Mouse (Mus musculus) MN1 (cell line): Measurements from ENCODE around the gene Ccdc15.
"Not testable (repeated sequence)": the region's sequence is repeated elsewhere in the genome, so short reads cannot be mapped to it uniquely, and the experiment has no call there.

Experiments
- DNase-seq: peaks from one replicate; pipeline ENCODE4 v3.0.0-alpha.2; 2016; ENCODE audit warnings: low spot score

Gene Ccdc15

GRCm38 (mm10) chr9:37351266-37351665, 3.0 kb upstream of the Ccdc15 start:
- DNase-seq: no peak

- DNase-seq: no peak
These were observed 818 bp upstream of the Ccdc15 start for GRCm38 (mm10) chr9:37349050-37349449.

GRCm38 (mm10) chr9:37347184-37347987, 846 bp downstream of the Ccdc15 start:
- DNase-seq: peak; percentile 30

GRCm38 (mm10) chr9:37345406-37345805, 2.8 kb downstream of the Ccdc15 start:
- DNase-seq: no peak

GRCm38 (mm10) chr9:37329456-37329855, 18.8 kb downstream of the Ccdc15 start:
- DNase-seq: no peak

- no peak for DNase-seq
These were observed 46.5 kb downstream of the Ccdc15 start for GRCm38 (mm10) chr9:37301720-37302119.

GRCm38 (mm10) chr9:37300501-37300900, 47.7 kb downstream of the Ccdc15 start:
- DNase-seq: not testable (repeated sequence)

GRCm38 (mm10) chr9:37295586-37295985, 52.6 kb downstream of the Ccdc15 start:
- DNase-seq: no peak

GRCm38 (mm10) chr9:37266622-37267021, 81.6 kb downstream of the Ccdc15 start:
- no peak for DNase-seq

- DNase-seq: peak; percentile 60
These were observed 92.4 kb downstream of the Ccdc15 start for GRCm38 (mm10) chr9:37255889-37256225.

- DNase-seq: peak; percentile 60
These were observed 92.9 kb downstream of the Ccdc15 start, which contains the start of gene Slc37a2 for GRCm38 (mm10) chr9:37255149-37255888. Gene Slc37a2 (minus strand): TSS chr9:37255738.

GRCm38 (mm10) chr9:37254531-37255110, 93.6 kb downstream of the Ccdc15 start:
- DNase-seq: no peak

GRCm38 (mm10) chr9:37250631-37251030, 97.6 kb downstream of the Ccdc15 start:
- DNase-seq: no peak

GRCm38 (mm10) chr9:37249976-37250375, 98.3 kb downstream of the Ccdc15 start:
- DNase-seq: no peak

GRCm38 (mm10) chr9:37248381-37248906, 99.8 kb downstream of the Ccdc15 start:
- no peak for DNase-seq

- DNase-seq: no peak
These were observed 100.8 kb downstream of the Ccdc15 start for GRCm38 (mm10) chr9:37247429-37247828.

- no peak for DNase-seq
These were observed 102.4 kb downstream of the Ccdc15 start for GRCm38 (mm10) chr9:37245810-37246209.

GRCm38 (mm10) chr9:37245404-37245803, 102.8 kb downstream of the Ccdc15 start:
- no peak for DNase-seq

- DNase-seq: no peak
These were observed 103.6 kb downstream of the Ccdc15 start for GRCm38 (mm10) chr9:37244600-37244999.

GRCm38 (mm10) chr9:37242764-37243163, 105.5 kb downstream of the Ccdc15 start:
- DNase-seq: no peak

- peak; percentile 6 for DNase-seq
These were observed 112.1 kb downstream of the Ccdc15 start for GRCm38 (mm10) chr9:37235951-37236737.
